Mouse (Mus musculus) gastrocnemius, postnatal 10 days (tissue): ENCODE data around the gene Xxylt1. TPM values are rescaled to one million over a fixed set of nuclear protein-coding genes. Genes with fewer than 3 reads are reported as not detected.

Source experiments
- DNase-seq: peaks from one replicate; pipeline ENCODE4 v3.0.0; 2021; ENCODE audit warnings: mixed read lengths
- total RNA-seq, 2 experiments: library from RNA; stranded (reverse); gene quantifications; 2 replicates each; pipeline ENCODE4 v1.2.3; 2021

Gene Xxylt1
- total RNA-seq, 2 experiments from 2014 or later, result 8.8 to 9.8 TPM

GRCm38 (mm10) chr16:30915611-30916220 is 165.5 kb downstream of the Xxylt1 start:
- no peak for DNase-seq

Other genes with a start within 250 kb of the Xxylt1 start
- 10 to 100 TPM; 21.1 to 23.8 TPM for gene Acap2, start 119.8 kb upstream of the Xxylt1 start, total RNA-seq
- 10 to 100 TPM; 76.9 to 79.3 TPM for gene Ppp1r2, start 193.8 kb upstream of the Xxylt1 start, total RNA-seq
- 10 to 100 TPM; 14.0 to 18.3 TPM for gene Apod, start 233.4 kb upstream of the Xxylt1 start, total RNA-seq